Mouse (Mus musculus): ENCODE results near the gene Tkt.

DNA sequence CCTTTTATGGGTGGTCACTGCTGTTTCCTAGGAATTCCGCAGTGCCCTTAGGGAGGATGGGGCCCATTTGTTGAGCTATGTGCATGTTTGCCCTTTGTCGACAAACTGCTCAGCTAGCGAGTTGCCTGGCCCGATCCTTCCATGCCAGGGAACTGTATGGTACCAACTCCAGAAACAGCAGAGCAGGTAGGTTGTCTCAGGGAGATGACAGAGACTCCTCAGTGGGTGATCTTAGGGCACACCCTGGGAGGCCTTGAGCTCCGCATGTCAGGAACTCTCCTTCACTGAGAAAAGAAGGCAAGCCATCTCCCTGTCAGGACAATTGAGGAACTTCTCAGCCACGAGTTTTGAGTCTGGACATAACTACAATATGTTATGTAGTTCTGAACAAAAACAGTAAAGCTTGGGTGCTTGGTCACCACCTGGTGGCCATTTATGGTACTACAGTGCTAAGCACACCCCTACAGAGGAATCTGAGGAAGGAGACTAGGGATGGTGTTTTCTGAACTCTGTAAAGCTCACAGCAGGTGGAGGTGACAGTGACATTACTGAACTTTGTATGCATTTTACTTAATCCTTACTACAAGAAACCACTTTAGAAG, 25.9 kb downstream of the Tkt start:
- peak; percentile 46 for TF ChIP-seq CTCF (IDR thresholded peaks at IDR 0.05; ENCODE audit: low read depth, low read length)
- TF ChIP-seq POLR2A (IDR thresholded peaks at IDR 0.05; ENCODE audit: extremely low read depth, insufficient read depth, low read length), result no peak

All from liver, adult 2 months (tissue).